Mouse (Mus musculus) stomach, embryonic 16.5 days (tissue): ENCODE results near the gene Nnat. TPM values are rescaled to one million over a fixed set of nuclear protein-coding genes. Genes with fewer than 3 reads are reported as not detected.

Experiments
- ATAC-seq: fragments of 200-750 bp; cut with Nextera tagmentation; 2 replicates; pipeline ENCODE4 v1.8.0; 2017; ENCODE audit warnings: moderate number of reproducible peaks, moderate TSS enrichment; ENCODE audit not compliant: insufficient read depth, low FRiP score
- H3K27ac ChIP-seq: fragments of 300-500 bp; sonication (generic); 2 replicates; pipeline ENCODE4 v1.5.1; 2014; ENCODE audit warnings: low read length
- H3K27me3 ChIP-seq: fragments of 300-500 bp; sonication (generic); 2 replicates; pipeline ENCODE4 v1.6.1; 2014; ENCODE audit warnings: low read length, control low read depth, mixed read lengths; ENCODE audit not compliant: control insufficient read depth, insufficient read depth
- H3K36me3 ChIP-seq: fragments of 300-500 bp; sonication (generic); 2 replicates; pipeline ENCODE4 v1.6.1; 2014; ENCODE audit warnings: low read length; ENCODE audit not compliant: control insufficient read depth, insufficient read depth
- H3K4me1 ChIP-seq: fragments of 300-500 bp; sonication (generic); 2 replicates; pipeline ENCODE4 v1.6.1; 2014; ENCODE audit warnings: low read length, control low read depth, mixed read lengths; ENCODE audit not compliant: control insufficient read depth, insufficient read depth
- H3K4me2 ChIP-seq: fragments of 300-500 bp; sonication (generic); 2 replicates; pipeline ENCODE4 v1.6.1; 2014; ENCODE audit warnings: low read depth, low read length, mixed read lengths
- H3K4me3 ChIP-seq: fragments of 300-500 bp; sonication (generic); replicated peaks from 2 replicates; pipeline ENCODE4 v1.5.1; 2014; ENCODE audit warnings: mild to moderate bottlenecking, low read length
- H3K9ac ChIP-seq: fragments of 300-500 bp; sonication (generic); 2 replicates; pipeline ENCODE4 v1.6.1; 2014; ENCODE audit warnings: low read length
- H3K9me3 ChIP-seq: fragments of 300-500 bp; sonication (generic); replicated peaks from 2 replicates; pipeline ENCODE4 v1.6.1; 2016; ENCODE audit warnings: low read length, control low read depth; ENCODE audit not compliant: control insufficient read depth
- WGBS: fragments of 180-500 bp; shearing (Covaris S2); extraction: QIAGEN DNeasy Blood & Tissue Kit; methylation state at CpG from one replicate; pipeline ENCODE4 v1.1.7; 2014; 5-methylcytosine and 5-hydroxymethylcytosine counted together
- microRNA-seq: library from miRNA; unstranded; fragments of <30 nt; microRNA quantifications from one replicate; pipeline ENCODE4, GENCODE M21; 2016
- polyA plus RNA-seq: library from polyadenylated mRNA; unstranded; fragments of >200 nt; fragmentation: Nextera tagmentation; extraction: Ambion mirVana; gene quantifications from 2 replicates; pipeline ENCODE4 v1.2.1, GENCODE M21; 2015

Gene Nnat
- polyA plus RNA-seq, 1 experiment from 2014 or later, result 304 TPM

DNA sequence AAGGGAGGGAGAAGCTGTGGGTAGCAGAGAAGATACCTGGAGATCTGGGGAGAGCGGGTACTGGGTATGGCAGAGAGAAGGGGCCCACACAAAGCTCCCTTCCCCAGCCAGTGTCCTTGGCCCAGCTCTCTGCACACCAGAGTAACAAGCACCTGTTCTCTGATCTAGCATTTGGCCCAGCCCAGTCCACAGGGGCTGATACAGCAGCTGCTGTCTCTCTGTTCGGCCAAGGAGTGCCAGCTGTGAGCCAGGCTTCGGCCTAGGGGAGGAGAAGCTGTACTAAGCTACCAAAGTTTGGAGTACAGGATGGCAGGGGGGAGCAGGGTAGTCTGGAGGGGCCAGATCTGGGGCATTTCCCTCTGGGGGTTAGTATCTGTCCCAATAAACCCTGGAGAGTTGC lies 51.9 kb downstream of the Nnat start:
- Histone ChIP-seq H3K27ac (no peak overlapping the region), H3K4me1 (0 out of 2 replicates have a peak, but pooled peaks cover 12% of the 10 kb centered on the region), H3K27me3 (no peaks in the 10 kb centered on the region), H3K4me3 (no peak overlapping the region), H3K9me3 (no peaks in the 10 kb centered on the region), H3K36me3 (no peaks in the 10 kb centered on the region), H3K9ac (no peak overlapping the region), H3K4me2 (no peak overlapping the region)
- no peak for ATAC-seq
- WGBS, result 68% methylated on average over 3 of the region's 3 CpGs

Small RNA genes lying within 50 kb of the gene (microRNA-seq; reads per million reads assigned to microRNA genes)
- gene Gm23134, result 5.1 reads per million, percentile 25 among the genes with 10 or more reads in this experiment

Other genes with a start within 250 kb of the Nnat start
- 0.30 and 0.51 TPM in 2 replicates for gene Ghrh, start 212.6 kb upstream of the Nnat start, polyA plus RNA-seq
- gene Manbal, start 192.5 kb upstream of the Nnat start, polyA plus RNA-seq, result 76.3 and 78.0 TPM in 2 replicates
- 12.1 and 14.7 TPM in 2 replicates for gene Src, start 141.6 kb upstream of the Nnat start, polyA plus RNA-seq
- 45.3 and 50.0 TPM in 2 replicates for gene Blcap, start 11.2 kb downstream of the Nnat start, polyA plus RNA-seq
- gene Ctnnbl1, start 177.3 kb downstream of the Nnat start, polyA plus RNA-seq, result 43.9 and 44.7 TPM in 2 replicates